Mouse (Mus musculus) forebrain, embryonic 11.5 days (tissue): ENCODE results near the gene Gas7. TPM values are rescaled to one million over a fixed set of nuclear protein-coding genes. Genes with fewer than 3 reads are reported as not detected.

Experiments
- ATAC-seq: fragments of 200-750 bp; cut with Nextera tagmentation; replicated peaks from 2 replicates; pipeline ENCODE4 v1.8.0; 2017; ENCODE audit warnings: moderate TSS enrichment; ENCODE audit not compliant: low FRiP score
- DNase-seq: peaks from one replicate; pipeline ENCODE4 v3.0.0-alpha.2; 2017; ENCODE audit warnings: low spot score
- H3K27ac ChIP-seq: fragments of 300-500 bp; sonication (generic); 2 replicates; pipeline ENCODE4 v1.5.1; 2014; ENCODE audit warnings: low read depth, low read length
- H3K27me3 ChIP-seq: fragments of 300-500 bp; sonication (generic); 2 replicates; pipeline ENCODE4 v1.6.1; 2014; ENCODE audit warnings: mild to moderate bottlenecking, low read length, mixed read lengths; ENCODE audit not compliant: control insufficient read depth, insufficient read depth
- H3K36me3 ChIP-seq: fragments of 300-500 bp; sonication (generic); 2 replicates; pipeline ENCODE4 v1.6.1; 2014; ENCODE audit warnings: mild to moderate bottlenecking, low read length, moderate library complexity, mixed read lengths; ENCODE audit not compliant: control insufficient read depth, insufficient read depth
- H3K4me1 ChIP-seq: fragments of 300-500 bp; sonication (generic); replicated peaks from 2 replicates; pipeline ENCODE4 v1.6.1; 2014; ENCODE audit warnings: low read length, mixed read lengths; ENCODE audit not compliant: control insufficient read depth, insufficient read depth
- H3K4me2 ChIP-seq: fragments of 300-500 bp; sonication (generic); 2 replicates; pipeline ENCODE4 v1.6.1; 2014; ENCODE audit warnings: low read depth, mild to moderate bottlenecking, low read length, moderate library complexity, mixed read lengths; ENCODE audit not compliant: severe bottlenecking
- H3K4me3 ChIP-seq: fragments of 300-500 bp; sonication (generic); 2 replicates; pipeline ENCODE4 v1.5.1; 2014; ENCODE audit warnings: low read depth, low read length
- H3K9ac ChIP-seq: fragments of 300-500 bp; sonication (generic); 2 replicates; pipeline ENCODE4 v1.6.1; 2014; ENCODE audit warnings: low read length
- H3K9me3 ChIP-seq: fragments of 300-500 bp; sonication (generic); 2 replicates; pipeline ENCODE4 v1.6.1; 2016; ENCODE audit warnings: low read length, mixed read lengths; ENCODE audit not compliant: control insufficient read depth
- WGBS: fragments of 180-500 bp; shearing (Covaris S2); extraction: QIAGEN DNeasy Blood & Tissue Kit; methylation state at CpG from one replicate; pipeline ENCODE4 v1.1.7; 2014; 5-methylcytosine and 5-hydroxymethylcytosine counted together
- polyA plus RNA-seq: library from polyadenylated mRNA; unstranded; fragments of >200 nt; fragmentation: Nextera tagmentation; extraction: Ambion mirVana; gene quantifications from 2 replicates; pipeline ENCODE4 v1.2.1, GENCODE M21; 2014

Gene Gas7
- polyA plus RNA-seq, 1 experiment from 2014 or later: 3.4 TPM

GRCm38 (mm10) chr11:67648651-67649407 is 193.6 kb downstream of the Gas7 start:
- H3K9me3 ChIP-seq: no peaks in the 10 kb centered on the region
- H3K4me3 ChIP-seq: no peak overlapping the region
- H3K27ac ChIP-seq: no peak overlapping the region
- ATAC-seq (no peak), DNase-seq (no peak)
- no peaks in the 10 kb centered on the region for H3K36me3 ChIP-seq
- peaks cover 2% of the 10 kb centered on the region; the same call in 1 of the 2 replicates for H3K4me1 ChIP-seq
- WGBS: 82% methylated on average over 11 of the region's 11 CpGs
- H3K27me3 ChIP-seq: no peaks in the 10 kb centered on the region
- H3K9ac ChIP-seq: no peak overlapping the region
- H3K4me2 ChIP-seq: no peak overlapping the region

- Histone ChIP-seq H3K27ac (no peak overlapping the region), H3K9me3 (no peaks in the 10 kb centered on the region), H3K4me3 (no peak overlapping the region), H3K27me3 (no peaks in the 10 kb centered on the region), H3K9ac (no peak overlapping the region), H3K4me1 (peaks cover 2% of the 10 kb centered on the region; the same call in 1 of the 2 replicates), H3K36me3 (no peaks in the 10 kb centered on the region), H3K4me2 (no peak overlapping the region)
- 49% methylated on average over 10 of the region's 10 CpGs for WGBS
- no peak for ATAC-seq
- no peak for DNase-seq
Measured at GRCm38 (mm10) chr11:67649971-67650707, 194.9 kb downstream of the Gas7 start.

- H3K27me3 ChIP-seq: no peaks in the 10 kb centered on the region
- no peak for DNase-seq
- 79% methylated on average over 6 of the region's 6 CpGs for WGBS
- H3K9ac ChIP-seq: no peak overlapping the region
- H3K4me1 ChIP-seq: peaks cover 2% of the 10 kb centered on the region; the same call in 1 of the 2 replicates
- ATAC-seq: no peak
- no peaks in the 10 kb centered on the region for H3K36me3 ChIP-seq
- no peak overlapping the region for H3K4me2 ChIP-seq
- no peak overlapping the region for H3K27ac ChIP-seq
- H3K4me3 ChIP-seq: no peak overlapping the region
- H3K9me3 ChIP-seq: no peaks in the 10 kb centered on the region
Measured at GRCm38 (mm10) chr11:67651731-67652130, 196.5 kb downstream of the Gas7 start.

GRCm38 (mm10) chr11:67652194-67652892 is 197.1 kb downstream of the Gas7 start:
- H3K27me3 ChIP-seq: no peaks in the 10 kb centered on the region
- no peak overlapping the region for H3K4me3 ChIP-seq
- H3K9me3 ChIP-seq: no peaks in the 10 kb centered on the region
- H3K4me2 ChIP-seq: peak overlapping the region; percentile 11; the same call in 1 of the 2 replicates
- H3K9ac ChIP-seq: no peak overlapping the region
- peaks cover 2% of the 10 kb centered on the region; the same call in 1 of the 2 replicates for H3K4me1 ChIP-seq
- DNase-seq: peak; percentile 74
- 18% methylated on average over 14 of the region's 14 CpGs for whole genome bisulfite sequencing
- no peaks in the 10 kb centered on the region for H3K36me3 ChIP-seq
- H3K27ac ChIP-seq: no peak overlapping the region
- ATAC-seq: no peak

GRCm38 (mm10) chr11:67652893-67653255 is 197.6 kb downstream of the Gas7 start:
- no peak overlapping the region for H3K4me3 ChIP-seq
- H3K4me1 ChIP-seq: peaks cover 2% of the 10 kb centered on the region; the same call in 1 of the 2 replicates
- no peaks in the 10 kb centered on the region for H3K9me3 ChIP-seq
- no peak overlapping the region for H3K27ac ChIP-seq
- no peak overlapping the region for H3K9ac ChIP-seq
- no peaks in the 10 kb centered on the region for H3K27me3 ChIP-seq
- 30% methylated on average over 6 of the region's 6 CpGs for WGBS
- H3K36me3 ChIP-seq: no peaks in the 10 kb centered on the region
- DNase-seq: peak; percentile 65
- peak overlapping the region; percentile 11; the same call in 1 of the 2 replicates for H3K4me2 ChIP-seq
- ATAC-seq: no peak

GRCm38 (mm10) chr11:67653521-67654090 is 198.4 kb downstream of the Gas7 start:
- Histone ChIP-seq H3K4me3 (no peak overlapping the region), H3K9me3 (no peaks in the 10 kb centered on the region), H3K9ac (no peak overlapping the region), H3K27me3 (no peaks in the 10 kb centered on the region), H3K4me2 (no peak overlapping the region), H3K4me1 (peaks cover 2% of the 10 kb centered on the region; the same call in 1 of the 2 replicates), H3K27ac (no peak overlapping the region), H3K36me3 (no peaks in the 10 kb centered on the region)
- WGBS: 91% methylated on average over 9 of the region's 9 CpGs
- ATAC-seq (no peak), DNase-seq (no peak)

- H3K4me3 ChIP-seq: no peak overlapping the region
- H3K4me2 ChIP-seq: no peak overlapping the region
- no peak for ATAC-seq
- H3K4me1 ChIP-seq: peaks cover 2% of the 10 kb centered on the region; the same call in 1 of the 2 replicates
- no peaks in the 10 kb centered on the region for H3K9me3 ChIP-seq
- H3K9ac ChIP-seq: no peak overlapping the region
- H3K36me3 ChIP-seq: no peaks in the 10 kb centered on the region
- no peaks in the 10 kb centered on the region for H3K27me3 ChIP-seq
- 92% methylated on average over 4 of the region's 4 CpGs for WGBS
- no peak for DNase-seq
- H3K27ac ChIP-seq: no peak overlapping the region
Measured at GRCm38 (mm10) chr11:67654514-67654913, 199.3 kb downstream of the Gas7 start.

GRCm38 (mm10) chr11:67655236-67655959 is 200.2 kb downstream of the Gas7 start:
- peaks cover 2% of the 10 kb centered on the region; the same call in 1 of the 2 replicates for H3K4me1 ChIP-seq
- no peak overlapping the region for H3K9ac ChIP-seq
- ATAC-seq: no peak
- DNase-seq: no peak
- no peaks in the 10 kb centered on the region for H3K27me3 ChIP-seq
- H3K4me3 ChIP-seq: no peak overlapping the region
- H3K36me3 ChIP-seq: no peaks in the 10 kb centered on the region
- no peaks in the 10 kb centered on the region for H3K9me3 ChIP-seq
- 76% methylated on average over 17 of the region's 17 CpGs for WGBS
- no peak overlapping the region for H3K4me2 ChIP-seq
- H3K27ac ChIP-seq: no peak overlapping the region
